Mouse (Mus musculus) megakaryocyte progenitor cell, adult 5-6 weeks (primary cell): ENCODE results near the gene C9orf72. TPM values are rescaled to one million over a fixed set of nuclear protein-coding genes. Genes with fewer than 3 reads are reported as not detected.
"Not testable (repeated sequence)": the region's sequence is repeated elsewhere in the genome, so short reads cannot be mapped to it uniquely, and the experiment has no call there.

Experiments used
- ATAC-seq: replicated peaks from 2 replicates; pipeline ENCODE4 v1.8.0; 2016; ENCODE audit warnings: mild to moderate bottlenecking, moderate TSS enrichment, inconsistent platforms; ENCODE audit not compliant: poor library complexity
- total RNA-seq, 2 experiments: library from RNA; stranded (forward) in 1 of 2; stranded (reverse) in 1 of 2; fragments of 157-497, 149-512 nt in 1 of 2; fragments of 200-1000 nt in 1 of 2; gene quantifications; 2 replicates each; pipeline versions ENCODE4 v1.2.3 to v1.2.4; 2015 to 2017

C9orf72 gene
- 2.7 and 6.2 TPM in 2 replicates for total RNA-seq (2015)
- 3.0 and 3.9 TPM in 2 replicates for total RNA-seq (2017)

GRCm38 (mm10) chr4:35225734-35226495 is at the start of gene C9orf72:
Gene C9orf72, minus strand, starts transcription at chr4:35226175.
- ATAC-seq = peak; percentile 83

- ATAC-seq = peak; percentile 96
Observed at GRCm38 (mm10) chr4:35259006-35259405, 33.0 kb upstream of the C9orf72 start.

DNA sequence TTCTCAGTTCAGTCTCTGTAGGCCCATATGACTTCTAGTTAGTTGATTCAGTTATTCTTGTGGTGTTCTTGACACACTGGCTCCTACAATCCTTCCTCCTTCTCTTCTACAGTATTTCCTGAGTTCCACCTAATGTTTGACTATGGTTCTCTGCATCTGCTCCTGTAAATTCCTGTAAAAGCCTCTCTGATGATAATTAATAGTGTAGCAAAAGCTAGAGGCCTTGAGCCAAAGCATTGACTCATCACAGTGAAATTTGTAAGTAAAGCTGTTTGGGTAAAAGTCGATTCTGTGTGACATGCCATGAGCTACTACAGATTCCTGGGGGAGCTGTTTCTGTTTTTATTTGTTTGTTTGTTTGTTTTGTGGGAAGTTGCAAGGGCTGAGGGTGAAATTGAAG is 18.0 kb upstream of the C9orf72 start:
- no peak for ATAC-seq

GRCm38 (mm10) chr4:35241735-35242134 is 15.8 kb upstream of the C9orf72 start:
- ATAC-seq = peak; percentile 97

- no peak for ATAC-seq
Observed at GRCm38 (mm10) chr4:35238696-35239095, 12.7 kb upstream of the C9orf72 start.

GRCm38 (mm10) chr4:35238240-35238639 is 12.3 kb upstream of the C9orf72 start:
- not testable (repeated sequence) for ATAC-seq

- ATAC-seq = peak; percentile 26; the same call in 1 of the 2 replicates
Observed at GRCm38 (mm10) chr4:35236313-35236712, 10.3 kb upstream of the C9orf72 start.

DNA sequence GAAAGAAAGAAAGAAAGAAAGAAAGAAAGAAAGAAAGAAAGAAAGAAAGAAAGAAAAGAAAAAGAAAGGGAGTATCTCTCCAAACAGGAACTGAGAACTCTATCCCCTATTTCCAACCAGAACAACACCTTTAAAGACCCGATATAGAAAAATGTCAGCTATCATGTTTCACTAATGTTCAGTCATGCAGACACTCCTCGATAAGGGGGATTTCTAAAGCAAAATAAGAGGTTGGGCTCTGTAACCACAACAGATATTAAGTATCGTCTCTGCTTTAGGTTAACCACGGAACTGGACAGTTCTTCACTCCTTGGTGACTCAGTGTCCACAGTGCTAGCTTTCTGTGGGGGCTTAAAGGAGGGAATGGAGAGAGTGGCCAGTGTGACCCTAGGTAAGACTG is 2.3 kb upstream of the C9orf72 start:
- no peak for ATAC-seq

GRCm38 (mm10) chr4:35226496-35226992 is 569 bp upstream of the C9orf72 start:
- ATAC-seq = peak; percentile 48; the same call in 1 of the 2 replicates

DNA sequence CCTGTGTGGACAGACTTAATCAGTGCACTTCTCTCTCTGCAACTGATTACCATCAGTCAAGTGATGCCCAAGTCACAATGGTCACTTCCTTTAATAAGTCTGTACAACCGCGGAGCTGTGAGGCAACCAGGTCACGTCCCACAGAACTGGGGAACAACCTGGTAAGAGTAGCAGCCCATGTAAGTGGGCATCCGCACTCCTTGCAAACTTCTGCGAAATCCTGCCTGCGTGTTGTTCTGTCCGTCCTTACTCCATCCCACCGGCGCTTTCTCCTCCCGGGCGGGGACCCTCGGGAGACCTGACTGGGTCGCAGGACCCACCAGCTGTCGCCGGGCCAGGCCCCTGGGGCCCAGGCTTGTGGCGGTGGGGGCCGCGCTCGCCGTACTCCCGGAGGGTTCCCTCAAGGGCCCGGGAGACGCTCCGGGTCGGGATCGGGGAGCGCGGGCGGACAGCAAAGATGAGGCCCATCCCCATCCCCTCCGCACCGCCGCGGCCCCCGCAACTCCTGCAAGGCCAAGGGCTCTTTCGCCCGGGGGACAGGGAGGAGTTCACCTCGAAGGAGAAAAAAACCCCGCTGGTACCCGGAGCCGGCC is 738 bp downstream of the C9orf72 start:
- peak; percentile 33 for ATAC-seq

- ATAC-seq = no peak
Observed at GRCm38 (mm10) chr4:35224101-35224500, 1.9 kb downstream of the C9orf72 start.

DNA sequence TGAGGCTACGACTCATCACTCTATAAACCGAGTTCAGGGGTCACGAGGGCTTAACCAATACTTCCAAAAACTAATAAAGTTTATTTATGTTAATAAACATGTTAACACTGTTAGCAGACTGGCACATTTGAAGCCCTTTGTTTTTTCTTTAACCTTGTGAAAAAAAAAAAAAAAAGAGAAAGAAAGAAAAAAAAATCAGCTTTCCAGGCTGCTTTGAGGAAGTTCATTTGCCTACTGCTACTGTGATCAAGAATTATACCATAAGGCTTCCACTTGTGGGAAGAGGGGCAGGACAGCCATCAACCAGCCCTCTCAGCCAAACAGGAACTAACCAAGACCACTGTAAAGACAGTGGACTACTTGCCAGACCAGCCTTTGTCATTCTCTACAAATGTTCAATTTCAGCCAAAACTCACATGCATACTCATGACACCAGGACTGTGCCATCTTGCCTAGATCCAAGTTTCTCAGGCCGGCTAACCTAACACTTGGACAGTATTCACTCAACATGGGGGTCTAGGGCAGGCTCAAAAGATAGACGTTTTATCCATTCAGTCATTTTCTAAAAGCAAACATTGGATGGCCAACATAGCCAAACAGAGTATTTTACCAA is 2.5 kb downstream of the C9orf72 start:
- ATAC-seq = no peak; the same call in 1 of the 2 replicates

DNA sequence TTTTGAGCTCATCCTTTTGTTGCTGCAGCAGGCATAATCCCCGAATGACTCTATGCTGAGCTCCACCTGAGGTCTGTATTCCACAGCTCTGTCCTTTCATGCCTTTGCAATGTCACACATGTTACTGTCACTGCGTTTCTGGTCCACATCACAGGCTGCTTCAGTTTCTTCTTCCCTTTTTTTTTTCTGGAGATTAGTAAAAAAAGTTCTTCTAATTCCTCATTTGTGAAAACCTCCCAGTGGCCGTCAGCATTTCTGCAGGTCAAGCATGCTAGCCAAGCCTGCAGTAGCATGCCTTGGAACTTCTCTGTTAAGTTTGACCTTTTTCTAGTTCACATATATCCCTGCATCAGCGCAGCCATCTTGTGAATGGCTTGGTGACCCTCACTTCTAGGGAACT is 4.1 kb downstream of the C9orf72 start:
- peak; percentile 12 for ATAC-seq

DNA sequence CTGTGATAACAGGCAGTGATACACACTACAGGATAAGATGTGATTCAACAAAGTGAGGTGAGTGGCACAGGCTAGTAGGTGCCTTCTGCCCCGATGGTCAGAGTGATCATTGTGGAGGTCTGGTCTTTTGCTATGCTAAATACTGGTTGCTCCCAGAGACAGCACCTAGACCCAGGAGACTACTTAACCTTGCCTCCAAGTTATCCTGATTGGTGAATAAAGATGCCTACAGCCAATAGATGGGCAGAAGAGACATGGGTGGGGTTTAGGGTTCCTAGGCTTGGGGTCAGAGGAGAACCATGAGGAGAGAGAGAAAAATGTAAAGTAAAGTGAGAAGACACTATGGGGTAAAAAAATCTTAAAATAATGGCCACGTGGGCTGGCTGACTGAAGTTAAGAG is 4.8 kb downstream of the C9orf72 start:
- no peak for ATAC-seq

- ATAC-seq = no peak
Observed at GRCm38 (mm10) chr4:35220108-35220731, 5.8 kb downstream of the C9orf72 start.

- ATAC-seq = no peak
Observed at GRCm38 (mm10) chr4:35204659-35205058, 21.3 kb downstream of the C9orf72 start.

GRCm38 (mm10) chr4:35203724-35204123 is 22.3 kb downstream of the C9orf72 start:
- no peak for ATAC-seq

DNA sequence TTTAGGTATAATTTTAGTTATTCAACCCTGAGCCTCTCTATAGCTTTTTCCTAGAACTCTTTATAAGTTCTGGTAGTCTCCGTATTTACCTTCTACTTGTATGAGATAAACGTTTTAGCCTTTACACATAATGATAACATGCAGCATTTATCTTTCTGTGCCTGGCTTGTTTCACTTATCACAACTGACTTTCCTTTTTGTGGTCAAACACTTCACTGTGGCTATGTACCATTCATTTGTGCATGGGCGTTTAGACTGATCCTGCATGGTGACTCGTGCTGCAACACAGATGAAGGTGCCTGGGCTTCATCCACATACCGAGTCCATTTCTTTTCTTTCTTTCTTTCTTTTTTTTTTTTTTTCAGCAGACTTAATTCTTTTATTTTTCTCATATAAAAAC is 24.3 kb downstream of the C9orf72 start:
- peak; percentile 90 for ATAC-seq

DNA sequence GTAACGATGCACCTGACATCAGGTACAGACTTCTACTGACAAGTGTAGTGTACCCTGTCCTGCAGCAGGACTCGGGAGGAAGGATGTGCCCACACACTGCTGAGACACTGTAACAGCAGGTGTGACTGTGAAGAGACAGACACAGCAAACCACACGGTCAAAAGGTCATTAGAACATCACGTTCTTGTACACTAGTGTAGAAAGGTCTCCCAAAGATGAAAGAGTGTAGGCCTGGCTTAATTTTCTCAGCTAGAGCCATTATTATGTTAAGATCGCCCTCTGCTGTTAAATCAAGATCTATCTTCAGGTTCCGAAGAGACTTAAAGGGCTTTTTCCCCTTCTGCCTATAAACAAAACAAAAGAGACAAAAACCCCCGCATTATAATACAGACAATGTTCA is 33.2 kb downstream of the C9orf72 start:
- peak; percentile 59 for ATAC-seq

GRCm38 (mm10) chr4:35189794-35190193 is 36.2 kb downstream of the C9orf72 start:
- ATAC-seq = no peak

DNA sequence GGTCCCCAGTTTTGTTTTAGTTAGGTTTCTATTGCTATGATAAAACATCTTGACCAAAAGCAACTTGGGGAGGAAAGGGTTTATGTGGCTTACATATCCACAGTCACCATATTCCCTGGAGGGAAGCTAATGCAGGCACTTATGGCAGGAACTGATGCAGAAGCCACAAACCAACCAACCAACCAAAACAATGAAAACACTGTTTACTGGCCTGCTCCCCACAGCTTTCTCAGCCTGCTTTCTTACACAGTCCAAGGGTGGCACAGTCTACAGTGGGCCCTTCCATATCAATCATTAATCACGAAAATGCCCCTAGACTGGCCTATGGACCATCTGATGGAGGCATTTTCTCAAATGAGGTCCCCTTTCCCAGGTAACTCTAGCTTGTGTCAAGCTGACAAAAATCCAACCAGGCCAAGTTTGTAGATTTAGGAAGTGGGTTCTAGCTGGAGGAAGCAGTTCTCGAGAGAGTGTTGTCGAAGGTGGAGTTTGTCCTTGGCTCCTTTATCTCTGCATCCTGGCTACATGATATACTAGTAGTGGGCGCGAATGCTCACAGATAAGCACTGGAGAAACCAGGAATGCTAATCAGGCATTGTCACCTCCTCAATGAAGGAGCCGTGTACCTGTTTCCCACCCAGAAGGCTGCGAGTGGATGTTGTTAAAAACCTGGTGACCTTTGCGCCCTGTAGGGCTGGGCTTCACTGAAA is 38.2 kb downstream of the C9orf72 start:
- no peak for ATAC-seq
